ENCODE assay signal across 8 mouse cellular contexts in the genomic region with DNA sequence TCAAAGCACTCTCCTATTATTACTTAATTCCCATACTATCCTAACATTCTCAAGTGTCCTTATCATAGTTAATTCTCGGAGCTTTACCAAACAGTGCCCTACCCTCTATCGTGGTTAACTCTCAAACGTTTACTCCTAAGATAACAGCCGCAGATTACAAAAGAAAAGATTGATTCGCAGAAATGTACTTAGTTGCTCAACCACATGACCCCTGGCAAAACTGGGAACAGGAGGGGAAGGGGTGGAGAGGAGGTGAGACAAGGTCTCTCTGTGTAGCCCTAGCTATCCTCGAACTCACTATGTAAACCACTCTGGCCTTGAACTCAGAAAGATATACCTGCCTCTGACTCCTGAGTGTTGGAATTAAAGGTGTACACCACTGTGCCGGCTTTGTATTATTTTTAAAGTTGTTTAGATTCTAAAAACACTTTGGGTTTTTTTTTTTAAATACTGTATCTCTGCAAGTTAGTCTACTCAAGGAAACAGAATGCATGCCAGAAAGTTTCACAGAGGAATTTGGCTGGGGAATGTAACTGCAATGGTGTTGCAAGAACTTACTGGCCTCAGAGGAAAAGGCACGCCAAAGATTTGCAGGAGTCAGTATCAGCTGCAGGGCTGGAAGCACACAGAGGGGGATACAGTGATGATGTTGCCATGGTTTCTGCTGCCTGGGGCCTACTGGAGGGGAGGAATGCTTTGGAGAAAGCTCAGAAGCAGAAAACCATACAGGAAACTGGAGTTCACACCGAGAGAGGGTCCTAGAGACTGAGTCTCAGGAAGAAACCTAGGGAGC.
DNase-seq lines count a peak whose midpoint lies in the region.

No protein-coding gene starts in this region.

- DNase-seq in adrenal gland, adult 2 months, result peak; percentile 4
- DNase-seq in adrenal gland, postnatal 4 days (ENCODE audit: low spot score in 2 of 2), result no peak
- peak; percentile 10 for DNase-seq in urinary bladder, postnatal 14 days (ENCODE audit: low spot score)
- DNase-seq in urinary bladder, postnatal 10 days (ENCODE audit: low spot score), result no peak
- peak; percentile 19 for DNase-seq in lung, postnatal 10 days
- DNase-seq in yolk sac, embryonic 10.5 days (ENCODE audit: low spot score), result peak; percentile 47
- no peak for DNase-seq in left cerebral cortex, adult 9 months (ENCODE audit: low spot score in 2 of 2)
- DNase-seq in ovary, adult 18-20 months (ENCODE audit: low spot score), result no peak

Comparison
In these comparisons a context has a peak if more than half of its experiments do, and no peak if none do; other contexts are left out.
1. DNase-seq: peak in adrenal gland, adult 2 months (single experiment), urinary bladder, postnatal 14 days (single experiment), lung, postnatal 10 days (single experiment) and yolk sac, embryonic 10.5 days (single experiment); none in adrenal gland, postnatal 4 days (0 of 2), urinary bladder, postnatal 10 days (single experiment), left cerebral cortex, adult 9 months (0 of 2) and ovary, adult 18-20 months (single experiment).